Mouse (Mus musculus) brain, adult 10 weeks (tissue): ENCODE data around the gene Dhx38. TPM values are rescaled to one million over a fixed set of nuclear protein-coding genes. Genes with fewer than 3 reads are reported as not detected.

ENCODE experiments used
- polyA plus RNA-seq: library from polyadenylated mRNA; stranded (reverse); fragments of 350-450 nt; fragmentation: Illumina TruSeq; extraction: RNeasy Lipid Tissue Mini Kit (QIAGEN cat#74804); gene quantifications from one replicate; pipeline ENCODE4 v1.2.3, GENCODE M21; 2015; ENCODE audit warnings: low read depth, low replicate concordance

Dhx38 gene
- 15.6 TPM for polyA plus RNA-seq

DNA sequence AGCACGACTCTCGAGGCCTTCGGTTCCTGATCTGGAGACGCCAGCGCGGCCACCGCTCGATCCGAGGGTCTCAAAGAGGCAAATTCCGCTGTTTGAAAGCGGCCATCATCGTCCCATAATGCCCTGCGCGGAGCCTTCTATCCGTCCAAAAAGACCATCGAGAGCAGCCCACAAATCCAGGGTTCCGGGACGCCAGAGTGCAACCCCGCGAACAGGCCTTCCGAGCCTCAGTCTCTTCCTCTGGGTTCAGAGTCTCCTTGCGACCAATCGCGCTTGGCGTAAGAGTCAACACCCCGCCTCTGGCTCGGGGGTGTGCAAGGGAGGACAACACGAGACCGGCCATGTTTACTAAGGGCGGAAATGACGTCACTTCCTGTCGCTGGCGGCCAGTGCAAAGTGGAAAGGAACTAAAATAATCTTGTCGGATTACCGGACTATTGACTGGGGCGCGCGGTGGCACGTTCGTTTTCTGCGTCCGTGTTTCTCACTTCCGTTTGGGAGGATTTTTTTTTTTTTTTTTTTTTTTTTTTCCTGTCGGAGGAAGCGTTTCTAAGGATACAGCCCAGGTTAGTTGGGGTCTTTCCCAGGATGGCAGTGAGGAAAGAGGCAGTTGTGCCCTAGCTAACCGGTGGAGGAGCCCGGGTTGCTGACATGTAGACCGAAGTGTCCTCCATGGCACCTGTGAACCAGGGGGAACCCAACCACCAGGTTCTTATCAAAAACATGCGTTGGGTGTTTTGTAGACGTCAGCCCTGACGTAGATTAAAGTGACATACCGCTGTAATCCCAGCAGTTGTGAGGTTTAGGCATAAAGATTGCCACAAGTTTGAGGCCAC lies at the start of gene Dhx38, which contains the start of gene Txnl4b:
Dhx38 (minus strand) TSS at position 364 of the 836 bp plus-strand sequence.
Txnl4b (plus strand) TSS at position 395 of the 836 bp plus-strand sequence.

DNA sequence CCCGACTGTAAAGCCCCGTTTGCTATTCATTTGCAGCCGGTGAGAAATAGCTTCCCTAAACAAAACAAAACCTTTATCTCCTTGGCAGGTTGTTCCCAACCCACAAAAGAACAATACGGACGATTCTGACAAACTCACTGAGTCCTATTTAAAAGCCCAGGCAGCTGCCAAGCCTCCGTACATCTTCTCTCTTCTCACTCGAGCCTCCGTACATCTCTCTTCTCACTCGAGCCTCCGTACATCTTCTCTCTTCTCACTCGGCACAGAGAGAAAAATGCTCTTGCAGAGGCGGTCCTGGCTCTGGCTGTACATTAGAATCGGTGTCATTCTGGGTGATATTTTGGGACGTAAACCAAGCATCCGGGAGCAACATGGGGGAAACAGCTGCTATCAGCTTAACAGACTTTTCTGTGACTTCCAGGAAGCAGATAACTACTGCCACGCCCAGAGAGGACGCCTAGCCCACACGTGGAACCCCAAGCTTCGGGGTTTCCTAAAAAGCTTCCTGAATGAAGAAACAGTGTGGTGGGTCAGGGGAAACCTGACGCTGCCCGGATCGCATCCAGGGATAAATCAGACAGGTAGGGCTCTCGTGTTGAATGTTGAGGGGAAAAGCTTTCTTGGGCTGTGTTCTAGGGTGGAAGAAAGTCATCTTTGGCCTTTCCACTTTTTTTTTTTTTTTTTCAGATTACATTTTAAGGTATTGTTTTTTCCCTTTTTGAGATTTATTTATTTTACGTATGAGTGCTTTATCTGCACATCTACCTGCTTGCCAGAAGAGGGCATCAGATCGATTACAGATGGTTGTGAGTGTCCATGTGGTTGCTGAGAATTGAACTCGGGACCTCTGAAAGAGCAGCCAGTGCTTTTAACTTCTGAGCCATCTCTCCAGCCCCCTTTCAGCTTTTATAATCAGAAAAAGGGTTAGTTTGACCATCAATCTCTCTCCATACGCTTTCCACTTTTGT lies 48.9 kb upstream of the Dhx38 start, which contains the start of gene Pkd1l3:
Pkd1l3 (plus strand) TSS at position 275 of the 968 bp plus-strand sequence.

DNA sequence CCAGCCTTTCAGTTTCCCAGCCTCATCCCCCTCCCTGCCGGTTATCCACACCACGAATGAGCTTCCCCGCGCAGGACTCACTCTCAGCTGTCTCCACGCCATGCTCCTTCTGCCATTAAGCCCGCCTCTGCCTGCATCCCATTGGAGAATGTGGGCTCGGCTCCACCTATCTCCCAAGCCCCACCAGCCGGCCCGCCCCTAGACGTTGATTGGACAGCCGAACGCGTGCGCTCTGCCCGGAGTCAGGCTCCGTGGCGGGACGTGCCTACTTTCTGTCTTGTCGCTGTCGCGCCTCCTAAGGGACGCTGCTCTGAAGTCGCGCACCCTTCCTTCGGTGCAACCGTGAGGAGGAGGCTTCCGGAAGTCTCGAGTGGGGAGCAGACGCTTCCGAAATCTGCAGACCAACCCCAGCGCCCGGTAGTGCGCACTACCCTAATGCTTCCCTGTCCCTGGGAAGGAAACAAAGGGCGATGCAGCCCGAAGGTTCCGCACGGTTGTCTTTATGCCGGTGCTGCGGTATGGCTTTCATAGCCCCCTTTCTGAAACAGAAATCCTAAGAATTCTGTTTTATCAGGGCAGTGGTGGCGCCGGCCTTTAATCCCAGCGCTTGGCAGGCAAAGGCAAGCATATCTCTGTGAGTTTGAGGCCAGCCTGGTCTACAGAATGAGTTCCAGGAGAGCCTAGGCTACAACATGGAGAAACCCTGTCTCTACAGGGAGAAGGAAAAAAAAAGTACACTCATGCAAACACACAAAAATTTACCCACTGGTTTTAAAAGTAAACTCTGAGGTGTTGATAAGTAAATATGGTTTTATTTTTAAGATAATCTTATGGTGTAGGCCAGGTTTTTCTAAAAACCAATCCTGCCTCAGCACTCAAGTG lies 42.9 kb upstream of the Dhx38 start, which contains the start of gene Dhodh:
Dhodh (minus strand) TSS at position 403 of the 882 bp plus-strand sequence.

DNA sequence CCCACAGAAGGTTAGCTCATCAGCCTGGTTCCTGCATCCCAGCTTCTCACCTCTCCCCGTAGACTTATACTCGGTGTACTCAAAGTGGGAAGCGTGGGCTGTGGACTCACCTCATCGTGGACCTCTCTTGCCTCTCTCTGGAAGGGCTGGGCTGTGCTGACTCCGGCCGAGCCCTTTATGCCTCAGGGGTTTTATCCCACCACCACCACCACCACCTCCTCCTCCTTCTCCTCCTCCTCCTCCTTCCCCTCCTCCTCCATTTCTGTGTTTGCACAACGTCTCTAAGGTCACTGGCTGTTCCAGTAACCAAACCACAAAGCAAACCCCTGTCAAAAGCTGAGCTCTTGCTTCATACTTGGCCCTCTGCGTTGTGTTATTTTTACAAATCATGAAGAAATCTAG lies 13.2 kb upstream of the Dhx38 start, which contains the start of gene Hp:
Hp (minus strand) TSS at position 273 of the 402 bp plus-strand sequence.

Other genes with a start within 250 kb of the Dhx38 start
- gene Pmfbp1, start 71.8 kb downstream of the Dhx38 start, polyA plus RNA-seq = 0.37 TPM
- 23.6 TPM for gene Txnl4b, start within 50 bp of the Dhx38 start, polyA plus RNA-seq
- gene Hp, start 13.3 kb upstream of the Dhx38 start, polyA plus RNA-seq = 1.3 TPM
- gene Dhodh, start 42.8 kb upstream of the Dhx38 start, polyA plus RNA-seq = 23.0 TPM
- gene Pkd1l3, start 48.7 kb upstream of the Dhx38 start, polyA plus RNA-seq = 1.3 TPM
- gene Ist1, start 127.4 kb upstream of the Dhx38 start, polyA plus RNA-seq = 78.6 TPM
- 31.7 TPM for gene Zfp821, start 139.7 kb upstream of the Dhx38 start, polyA plus RNA-seq
- gene Atxn1l, start 171.9 kb upstream of the Dhx38 start, polyA plus RNA-seq = 15.6 TPM
- gene Ap1g1, start 212.7 kb upstream of the Dhx38 start, polyA plus RNA-seq = 72.2 TPM